Mouse (Mus musculus) left cerebral cortex, postnatal 10 days (tissue): Measurements from ENCODE around the gene Hdlbp. TPM values are rescaled to one million over a fixed set of nuclear protein-coding genes. Genes with fewer than 3 reads are reported as not detected.
"Not testable (repeated sequence)": the region's sequence is repeated elsewhere in the genome, so short reads cannot be mapped to it uniquely, and the experiment has no call there.

ENCODE experiments used
- DNase-seq, 2 experiments: peaks; one replicate each; pipeline ENCODE4 v3.0.0; 2021 to 2022; ENCODE audit warnings: low spot score in 2 of 2, mixed read lengths in 1 of 2; ENCODE audit errors: extremely low spot score in 1 of 2
- intact Hi-C: fragments of 180-260 bp; cut with DNase I; formaldehyde crosslinking; loops from one replicate; pipeline ENCODE4 v1.15.1; 2025
- total RNA-seq, 2 experiments: library from RNA; stranded (reverse); gene quantifications; 2 replicates each; pipeline ENCODE4 v1.2.3; 2021

The Hdlbp gene
- 100 to 1,000 TPM; 146 to 151 TPM for total RNA-seq

- intact Hi-C loops, result no loop called here
- DNase-seq, result peak; percentile 99 to 100
Observed at GRCm38 (mm10) chr1:93478586-93479475, at the start of gene Hdlbp. TSS of gene Hdlbp (minus strand) at chr1:93478815.

DNA sequence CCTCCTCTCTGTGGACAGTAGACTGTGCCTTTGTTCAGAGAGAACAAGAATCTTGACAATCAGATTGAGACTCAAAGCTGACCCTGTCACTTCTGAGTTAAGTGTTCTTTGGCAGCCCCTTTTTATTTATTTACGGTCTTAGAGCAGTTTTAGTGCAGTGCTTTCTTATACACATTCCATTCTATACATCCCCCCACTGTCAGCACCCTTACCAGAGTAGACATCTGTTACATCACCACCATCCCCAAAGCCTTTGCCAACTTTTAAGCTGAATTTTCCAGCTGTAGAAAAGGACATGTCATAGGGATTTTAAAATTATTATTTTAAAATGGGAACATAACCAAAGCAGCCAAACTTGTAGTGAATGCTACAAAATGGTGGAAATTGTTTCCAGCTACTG lies 43.7 kb upstream of the Hdlbp start:
- intact Hi-C loops, result no loop called here
- DNase-seq, result no peak

DNA sequence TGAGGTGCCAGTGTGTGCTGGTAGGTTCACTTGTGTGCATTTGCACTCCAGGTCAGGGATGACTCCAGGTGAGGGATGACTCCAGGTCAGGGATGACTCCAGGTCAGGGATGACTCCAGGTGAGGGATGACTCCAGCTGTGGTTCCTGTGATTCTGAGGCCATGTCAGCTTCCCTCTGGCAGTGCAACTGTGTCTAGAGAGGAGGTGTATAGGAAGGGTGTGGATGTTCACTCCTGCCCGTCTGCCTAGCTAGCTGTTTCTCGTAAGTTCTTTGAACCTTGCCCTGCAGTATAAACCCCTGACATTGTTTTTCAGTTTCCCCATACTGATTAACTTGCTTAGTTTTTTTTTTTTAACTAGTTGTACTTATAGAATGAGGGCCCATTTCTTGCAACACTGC lies 42.9 kb upstream of the Hdlbp start:
- intact Hi-C loops, result no loop called here
- no peak for DNase-seq

DNA sequence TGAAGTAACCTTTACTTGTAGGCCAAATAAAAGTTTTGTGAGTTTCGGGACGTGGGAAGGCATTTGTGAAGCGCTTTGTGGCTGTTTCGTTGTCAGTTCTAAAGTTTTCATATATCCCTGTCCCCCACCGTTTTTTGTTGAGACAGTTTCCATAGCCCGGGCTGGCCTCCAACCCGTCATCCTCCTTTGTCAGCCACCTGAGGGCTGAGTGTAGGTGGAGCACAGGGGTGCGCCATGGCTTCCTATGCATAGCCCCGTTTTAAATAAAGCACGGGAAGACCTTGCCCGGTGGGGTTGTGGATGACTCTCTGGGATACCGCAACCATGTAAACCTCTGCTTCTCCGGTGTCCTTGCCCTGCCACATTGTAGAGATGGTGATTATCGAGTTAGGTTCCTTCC lies 34.6 kb upstream of the Hdlbp start:
- intact Hi-C loops, result no loop called here
- DNase-seq, result no peak

GRCm38 (mm10) chr1:93512351-93512690 lies 33.7 kb upstream of the Hdlbp start:
- DNase-seq, result no peak
- intact Hi-C loops, result no loop called here

- intact Hi-C loops, result no loop called here
- peak; percentile 85 to 97 for DNase-seq
Observed at GRCm38 (mm10) chr1:93511585-93512350, 33.2 kb upstream of the Hdlbp start, which contains the start of gene Farp2. TSS of gene Farp2 (plus strand) at chr1:93512079.

DNA sequence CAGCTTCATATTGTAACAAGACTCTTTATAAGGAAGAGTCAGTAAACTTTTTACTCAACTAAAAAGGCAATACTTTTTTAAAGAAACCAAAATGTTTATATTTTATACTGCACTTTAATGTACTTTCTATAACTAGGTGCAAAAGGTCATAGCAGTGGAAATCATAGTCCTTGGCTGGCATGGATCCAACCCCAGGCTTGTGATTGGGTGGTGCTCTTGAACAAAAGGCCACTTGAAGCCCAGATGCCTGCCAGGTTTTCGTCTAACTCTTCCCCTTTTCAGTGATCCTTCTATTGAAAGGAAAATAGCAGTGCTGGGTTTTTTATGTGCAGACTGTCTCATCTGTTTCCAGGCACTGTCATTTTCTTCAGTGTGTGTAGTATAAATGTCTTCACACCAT lies 30.0 kb upstream of the Hdlbp start:
- intact Hi-C loops, result loop anchor here (5.0 kb wide), 1 partner anchor 91 kb away; no protein-coding TSS in a partner anchor
- not testable (repeated sequence) for DNase-seq

DNA sequence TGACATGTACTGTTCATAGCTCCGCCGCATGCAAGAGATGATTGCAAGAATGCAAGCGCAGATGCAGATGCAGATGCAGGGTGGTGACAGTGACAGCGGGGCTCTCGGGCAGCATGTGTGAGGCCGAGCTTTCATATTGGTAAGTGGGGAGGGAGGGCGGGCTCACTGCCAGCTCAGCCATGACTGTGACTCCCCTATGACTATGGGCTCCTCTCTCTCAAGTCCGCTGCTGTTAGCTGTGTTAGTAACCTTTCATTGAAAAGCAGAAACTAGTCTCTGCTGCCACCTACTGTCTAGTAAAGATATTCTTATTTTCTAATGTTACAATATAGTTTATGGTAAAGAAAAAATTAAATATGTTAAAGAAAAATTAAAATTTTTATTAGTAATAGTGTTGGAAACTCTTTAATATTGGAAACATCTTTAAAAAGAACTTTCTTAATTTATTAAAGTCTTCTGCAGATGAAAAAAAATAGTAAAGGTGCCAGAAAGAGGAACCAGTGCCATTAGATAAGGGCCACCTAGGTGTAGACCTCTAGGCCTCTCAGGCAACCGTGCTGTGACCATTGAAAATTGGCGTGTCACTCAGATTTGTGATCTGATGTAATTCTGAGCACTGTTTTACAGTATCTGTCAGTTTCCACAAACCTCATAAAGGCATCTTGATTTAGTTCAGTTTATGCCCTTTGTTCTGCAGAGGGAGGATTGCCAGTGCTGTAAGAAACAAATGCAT lies 28.5 kb upstream of the Hdlbp start:
- peak in 1 of 2 experiments; percentile 23 for DNase-seq
- intact Hi-C loops, result loop anchor here (5.0 kb wide), 1 partner anchor 90 kb away; no protein-coding TSS in a partner anchor

GRCm38 (mm10) chr1:93495312-93495711 lies 16.7 kb upstream of the Hdlbp start:
- intact Hi-C loops, result no loop called here
- DNase-seq, result no peak

DNA sequence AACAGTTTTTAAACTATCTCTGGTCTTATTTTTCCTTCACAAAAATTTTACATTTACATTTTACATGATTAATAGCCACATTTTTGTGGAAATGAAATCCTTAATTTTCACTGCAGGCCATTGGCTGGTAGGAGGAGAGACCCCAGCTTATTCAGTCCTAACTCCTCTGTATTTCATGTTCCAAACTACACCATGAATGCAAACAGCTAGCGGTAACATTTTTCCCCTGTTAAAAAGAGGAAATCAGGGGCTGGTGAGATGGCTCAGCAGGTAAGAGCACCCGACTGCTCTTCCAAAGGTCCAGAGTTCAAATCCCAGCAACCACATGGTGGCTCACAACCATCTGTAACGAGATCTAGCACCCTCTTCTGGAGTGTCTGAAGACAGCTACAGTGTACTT lies 7.7 kb upstream of the Hdlbp start:
- DNase-seq, intact Hi-C loops: not testable (repeated sequence)

GRCm38 (mm10) chr1:93479476-93480083 lies 965 bp upstream of the Hdlbp start:
- peak; percentile 31 to 36 for DNase-seq
- intact Hi-C loops, result no loop called here

- intact Hi-C loops, result no loop called here
- DNase-seq, result peak; percentile 98 to 99
Observed at GRCm38 (mm10) chr1:93477758-93478585, 643 bp downstream of the Hdlbp start.

GRCm38 (mm10) chr1:93475694-93476093 lies 2.9 kb downstream of the Hdlbp start:
- intact Hi-C loops, result no loop called here
- DNase-seq, result no peak

DNA sequence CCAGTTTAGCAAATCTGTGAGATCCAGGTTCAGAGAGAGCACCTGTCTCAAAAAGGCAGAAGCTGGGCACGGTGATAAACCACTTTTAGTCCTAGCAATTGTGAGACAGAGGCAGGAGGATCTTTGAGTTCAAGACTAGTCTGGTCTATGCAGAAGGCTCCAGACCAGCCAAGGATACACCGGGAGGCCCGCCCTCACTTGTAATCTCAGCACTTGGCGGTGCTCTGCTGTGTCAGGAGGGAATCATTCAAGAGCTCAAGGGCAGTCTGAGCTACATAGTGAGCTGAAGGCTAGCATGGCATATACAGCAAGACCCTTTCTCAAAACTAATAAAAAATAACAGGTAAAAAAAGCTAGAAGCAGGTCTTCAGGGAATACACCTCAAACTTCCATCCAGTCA lies 10.0 kb downstream of the Hdlbp start:
- intact Hi-C loops, result no loop called here
- DNase-seq, result no peak

DNA sequence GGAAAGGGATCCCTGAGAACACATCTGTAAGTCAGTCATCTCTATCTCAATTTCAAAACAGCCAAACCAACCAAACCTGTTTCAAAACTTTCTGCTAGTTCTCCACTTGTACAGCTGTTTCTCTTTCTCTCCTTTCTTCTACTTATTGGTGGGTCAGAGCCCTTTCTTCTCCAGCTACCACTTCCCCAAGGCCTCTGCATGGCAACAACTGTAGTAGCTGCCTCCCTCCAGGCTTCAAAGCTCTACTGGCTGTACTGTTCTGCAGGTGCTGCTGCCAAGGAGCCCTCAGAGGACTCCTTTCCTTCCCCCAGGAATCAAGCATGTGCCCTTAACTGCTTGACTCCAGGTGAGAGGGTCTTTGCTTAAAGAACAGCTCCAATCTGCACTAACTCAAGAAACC lies 12.9 kb downstream of the Hdlbp start:
- intact Hi-C loops, result no loop called here
- no peak for DNase-seq

DNA sequence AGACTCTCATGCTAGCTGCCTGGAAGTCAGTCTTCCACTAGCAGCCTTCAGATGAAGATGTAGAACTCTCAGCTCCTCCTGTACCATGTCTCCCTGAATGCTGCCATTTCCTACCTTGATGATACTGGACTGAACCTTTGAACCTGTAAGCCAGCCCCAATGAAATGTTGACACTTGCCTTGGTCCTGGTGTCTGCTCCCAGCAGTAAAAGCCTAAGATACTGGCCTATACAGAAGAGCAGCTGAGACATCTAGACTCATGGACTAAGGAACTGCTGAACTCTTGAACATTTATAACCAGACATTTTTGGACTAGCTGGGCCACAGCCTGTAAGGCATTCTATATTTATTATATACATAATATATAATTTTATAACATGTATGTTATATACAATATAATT lies 13.5 kb downstream of the Hdlbp start:
- DNase-seq, result no peak
- intact Hi-C loops, result no loop called here

- no peak for DNase-seq
- intact Hi-C loops, result no loop called here
Observed at GRCm38 (mm10) chr1:93459101-93459500, 19.5 kb downstream of the Hdlbp start.

- intact Hi-C loops, result no loop called here
- no peak for DNase-seq
Observed at GRCm38 (mm10) chr1:93458357-93458756, 20.3 kb downstream of the Hdlbp start.
